Mouse (Mus musculus) Muller cell, postnatal 12 days (primary cell): Measurements from ENCODE around the gene Tnrc6b.

ENCODE experiments used
- DNase-seq: peaks from one replicate; pipeline ENCODE4 v3.0.0-alpha.2; 2015; ENCODE audit errors: inconsistent ontology term

Gene Tnrc6b

GRCm38 (mm10) chr15:80785699-80786098, 74.6 kb downstream of the Tnrc6b start:
- DNase-seq: no peak

DNA sequence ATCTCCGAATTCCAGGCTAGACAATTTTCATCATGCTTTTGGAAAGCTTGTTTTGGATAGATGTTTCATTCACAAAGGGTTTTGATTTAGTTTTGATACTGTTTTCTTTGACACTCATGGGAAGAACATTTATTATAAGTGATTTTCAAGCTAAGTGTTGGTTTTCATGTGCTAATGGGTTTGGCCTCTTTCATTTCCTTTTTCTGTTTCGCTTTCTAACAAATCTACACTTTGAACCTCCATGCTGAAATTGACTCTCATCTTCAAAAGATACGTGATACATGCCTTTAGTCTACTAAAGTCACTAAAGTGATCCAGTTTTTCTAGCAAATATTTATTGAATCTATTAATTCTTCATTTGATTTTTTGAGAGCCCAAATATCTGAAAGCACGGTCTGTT, 76.6 kb downstream of the Tnrc6b start:
- DNase-seq: no peak

DNA sequence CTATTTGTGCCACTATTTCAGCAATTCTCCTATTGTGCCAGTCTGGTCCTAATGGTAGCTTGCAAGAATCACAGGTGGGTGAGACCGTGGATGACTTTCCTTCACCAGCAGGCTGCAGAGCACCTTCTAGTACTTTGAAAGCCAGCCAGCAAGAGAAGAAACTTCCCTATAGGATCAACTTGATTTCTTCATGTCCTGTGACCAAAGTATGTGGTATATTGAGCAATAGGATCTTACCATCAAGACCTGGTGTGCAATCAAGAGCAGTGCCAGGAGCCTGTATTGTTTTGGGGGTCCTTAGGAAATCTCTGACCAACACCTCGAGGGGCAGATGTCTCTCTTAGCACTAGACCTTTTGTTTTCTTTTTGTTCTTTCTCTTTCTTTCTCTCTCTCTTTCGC, 81.4 kb downstream of the Tnrc6b start:
- DNase-seq: no peak

DNA sequence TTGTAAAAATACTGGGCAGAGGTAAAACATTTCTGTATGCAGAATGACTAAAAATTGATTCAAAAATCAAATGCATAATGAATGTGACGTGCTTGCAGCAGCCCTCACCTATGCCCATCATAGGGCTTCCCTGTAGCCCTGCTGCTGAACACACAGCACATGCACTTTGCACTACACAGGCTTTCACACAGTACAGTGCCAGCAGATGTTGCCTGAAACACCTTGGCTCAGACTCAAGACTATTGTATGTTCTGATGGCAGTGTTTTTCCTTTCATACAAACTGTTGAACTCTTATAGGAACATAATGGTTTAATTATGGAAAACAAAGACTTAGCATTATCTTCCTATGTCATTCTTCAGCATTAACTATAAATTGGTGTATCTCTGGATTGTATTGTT, 84.0 kb downstream of the Tnrc6b start:
- no peak for DNase-seq

GRCm38 (mm10) chr15:80797757-80798156, 86.6 kb downstream of the Tnrc6b start:
- peak; percentile 81 for DNase-seq

DNA sequence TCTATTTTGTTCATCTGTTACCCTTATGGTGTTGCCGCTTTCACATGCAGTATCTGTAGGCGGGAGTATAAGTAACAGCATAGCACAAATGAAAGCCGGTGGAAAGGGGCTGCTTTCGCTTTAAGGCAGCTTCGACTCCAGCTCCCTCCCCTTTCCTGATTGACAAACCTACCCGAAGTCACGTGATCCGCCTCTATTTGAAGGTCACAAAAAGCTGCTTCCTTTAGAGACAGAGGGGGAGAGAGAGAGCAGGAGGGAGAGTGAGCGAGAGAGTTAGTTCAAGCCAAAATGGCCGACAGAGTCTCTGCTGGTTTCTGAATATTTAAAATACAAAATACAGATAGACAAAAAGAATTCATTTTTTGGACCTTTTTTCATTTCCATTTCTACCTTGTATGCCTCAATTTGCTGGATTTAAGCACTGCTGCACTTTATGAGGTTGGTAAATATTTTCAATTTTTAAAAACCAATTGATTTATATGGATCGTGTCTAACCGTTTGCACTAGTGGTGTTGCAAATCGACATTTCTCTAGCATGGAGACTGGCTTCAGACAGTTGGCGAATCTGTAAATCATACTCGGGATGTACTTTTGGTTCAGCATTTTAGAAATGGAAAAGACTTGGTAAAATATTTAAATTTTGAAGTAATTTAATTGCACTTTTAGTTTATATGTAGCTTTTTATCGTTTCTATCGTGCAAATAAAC, 87.4 kb downstream of the Tnrc6b start:
- peak; percentile 94 for DNase-seq

GRCm38 (mm10) chr15:80799074-80799633, 88.0 kb downstream of the Tnrc6b start:
- DNase-seq: peak; percentile 75

- no peak for DNase-seq
Observed at GRCm38 (mm10) chr15:80799634-80800137, 88.6 kb downstream of the Tnrc6b start.

- peak; percentile 70 for DNase-seq
Observed at GRCm38 (mm10) chr15:80800201-80800600, 89.1 kb downstream of the Tnrc6b start.

DNA sequence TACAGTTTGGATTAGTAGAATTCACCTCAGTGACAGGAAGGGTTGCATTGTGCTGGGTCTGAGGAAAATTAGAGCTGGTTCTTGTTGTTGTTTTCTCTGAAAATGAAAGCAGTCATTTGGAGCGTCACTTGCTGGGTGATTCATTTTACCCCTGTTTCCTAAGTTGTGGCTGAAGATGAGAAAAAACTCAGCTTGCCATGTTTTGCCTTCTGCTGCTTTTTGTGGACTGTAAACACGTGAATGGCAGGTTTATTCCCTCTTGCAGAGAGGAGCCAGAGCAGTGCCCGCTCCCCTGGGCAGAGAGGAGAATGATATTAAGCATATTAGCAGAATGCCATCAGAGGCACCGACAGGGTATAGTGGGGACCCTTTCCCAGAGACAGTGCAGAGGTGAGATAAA, 89.7 kb downstream of the Tnrc6b start:
- no peak for DNase-seq

DNA sequence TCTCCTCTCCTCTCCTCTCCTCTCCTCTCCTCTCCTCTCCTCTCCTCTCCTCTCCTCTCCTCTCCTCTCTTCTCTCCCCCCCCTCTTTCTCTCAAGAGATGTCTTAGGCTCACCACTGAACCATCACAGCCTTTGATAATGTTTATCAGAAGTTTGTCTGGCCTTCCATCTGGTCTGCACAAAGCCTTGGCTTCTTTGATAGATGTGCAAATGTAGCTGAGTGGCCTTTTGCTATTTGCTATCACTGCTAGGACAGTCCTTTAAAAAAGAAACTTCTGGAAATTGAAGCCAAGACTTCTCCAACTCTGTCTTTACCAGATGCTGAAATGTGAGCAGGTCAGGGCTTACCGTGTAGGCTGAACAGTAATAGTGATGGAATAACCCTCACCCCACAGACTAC, 90.5 kb downstream of the Tnrc6b start:
- no peak for DNase-seq

DNA sequence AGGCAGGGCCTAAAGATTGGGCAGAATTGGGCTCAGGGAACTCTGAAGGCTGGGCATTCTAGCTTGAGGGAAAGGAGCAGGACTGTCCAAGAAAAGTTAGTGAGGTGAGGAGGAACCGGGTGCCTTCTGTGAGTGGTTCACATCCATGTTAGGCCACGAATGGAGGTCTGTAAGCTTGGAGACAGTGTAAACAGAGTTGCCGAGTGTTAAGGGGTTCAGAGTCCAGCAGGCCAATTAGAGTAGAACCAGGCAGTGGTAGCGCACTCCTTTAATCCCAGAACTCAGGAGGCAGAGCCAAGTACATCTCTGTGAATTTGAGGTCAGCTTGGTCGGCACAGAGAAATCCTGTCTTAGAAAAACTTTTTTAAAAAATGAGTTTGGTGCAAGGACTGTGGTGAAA, 96.0 kb downstream of the Tnrc6b start:
- no peak for DNase-seq

- no peak for DNase-seq
Observed at GRCm38 (mm10) chr15:80810226-80810625, 99.1 kb downstream of the Tnrc6b start.

DNA sequence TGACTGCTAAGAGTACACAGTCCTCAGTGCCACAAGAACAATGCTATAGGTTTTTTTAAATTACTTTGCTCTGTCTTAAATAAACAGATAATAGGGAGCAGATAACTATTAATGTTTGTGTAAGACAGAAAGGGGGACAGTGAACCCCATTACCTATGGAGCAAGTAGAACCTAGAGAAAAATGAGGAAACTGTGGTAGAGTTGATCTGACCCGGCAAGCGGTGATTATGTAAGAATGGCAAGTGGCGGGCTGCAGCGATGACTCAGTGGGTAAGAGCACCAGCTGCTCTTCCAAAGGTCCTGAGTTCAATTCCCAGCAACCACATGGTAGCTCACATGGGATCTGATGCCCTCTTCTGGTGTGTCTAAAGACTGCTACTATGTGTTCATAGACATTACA, 101.7 kb downstream of the Tnrc6b start:
- DNase-seq: no peak

GRCm38 (mm10) chr15:80814792-80815191, 103.7 kb downstream of the Tnrc6b start:
- DNase-seq: no peak

DNA sequence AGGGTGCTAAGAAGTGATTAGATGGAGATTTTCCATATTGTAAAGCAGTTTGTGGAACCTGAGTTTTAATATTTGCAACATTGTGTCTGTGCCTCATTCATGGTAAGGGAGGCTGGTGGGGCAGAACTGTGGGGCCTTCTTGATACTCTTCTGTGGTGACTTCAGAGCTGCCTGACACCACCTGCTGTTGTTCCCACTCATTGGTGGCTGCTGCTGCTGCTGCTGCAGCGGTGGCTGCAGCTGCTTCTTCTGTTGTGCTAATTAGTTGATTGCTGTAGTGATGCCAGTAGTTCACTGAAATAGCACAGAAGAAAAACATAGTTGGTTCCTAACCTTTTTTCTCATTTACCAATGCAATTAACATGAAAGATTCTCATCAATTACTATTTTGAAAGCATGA, 111.2 kb downstream of the Tnrc6b start:
- no peak for DNase-seq

DNA sequence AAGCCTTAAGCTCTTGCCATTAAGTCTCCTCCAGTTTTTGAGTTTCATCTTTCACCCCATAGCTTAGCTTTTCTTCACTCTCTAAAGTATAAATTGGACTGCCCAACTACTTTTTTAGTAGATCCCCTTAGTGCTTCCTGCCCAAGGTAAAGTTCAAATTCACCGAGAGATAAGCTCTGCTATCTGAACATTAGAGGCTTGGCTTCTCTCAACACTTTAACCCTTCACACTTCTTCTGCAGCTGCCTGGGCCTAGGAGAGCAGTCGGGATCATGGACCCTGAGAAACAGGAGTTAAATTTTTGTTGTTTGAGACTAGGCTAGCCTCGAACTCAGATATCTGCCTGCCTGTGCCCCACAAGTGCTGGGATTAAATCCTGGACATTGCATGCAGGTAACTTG, 120.1 kb downstream of the Tnrc6b start:
- no peak for DNase-seq

DNA sequence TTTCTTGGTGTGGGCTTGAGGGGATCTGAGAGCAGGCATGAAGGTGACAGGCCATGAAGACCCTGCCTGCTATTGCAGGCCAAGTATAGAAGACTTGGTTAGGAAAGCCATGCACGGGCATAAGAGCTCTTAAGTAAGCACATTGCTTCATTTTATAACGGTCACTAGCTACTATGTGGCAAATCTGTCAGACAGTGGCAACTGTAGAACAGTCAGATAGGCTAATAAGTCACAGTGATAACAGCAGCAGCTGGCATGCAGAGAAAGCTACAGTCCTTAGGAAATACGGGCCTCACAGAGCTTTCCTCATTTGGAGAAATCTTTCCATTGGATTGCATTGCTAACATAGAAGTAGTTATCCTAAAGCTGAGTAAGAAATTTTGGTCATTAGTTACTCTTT, 121.7 kb downstream of the Tnrc6b start:
- DNase-seq: no peak

DNA sequence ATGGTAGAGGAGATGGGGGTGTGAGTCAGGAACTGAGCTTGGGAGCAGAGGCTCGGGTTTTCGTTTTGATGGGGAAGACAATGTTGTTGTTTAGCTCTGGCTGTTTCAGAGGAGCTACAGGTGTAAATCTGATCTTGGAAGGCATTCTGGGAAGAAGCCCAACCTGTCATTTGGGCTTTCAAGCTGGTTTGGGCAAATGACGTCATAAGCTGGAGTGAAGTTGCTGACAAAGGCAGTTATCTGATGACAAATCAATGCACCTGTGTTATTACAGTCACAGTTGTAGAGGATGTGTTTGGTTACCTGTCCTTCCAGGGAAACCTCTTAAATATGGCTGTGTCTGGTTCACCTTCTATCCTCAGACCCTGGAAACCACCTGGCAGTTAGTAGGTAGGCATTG, 125.1 kb downstream of the Tnrc6b start:
- no peak for DNase-seq

- no peak for DNase-seq
Observed at GRCm38 (mm10) chr15:80838836-80839235, 127.7 kb downstream of the Tnrc6b start.

DNA sequence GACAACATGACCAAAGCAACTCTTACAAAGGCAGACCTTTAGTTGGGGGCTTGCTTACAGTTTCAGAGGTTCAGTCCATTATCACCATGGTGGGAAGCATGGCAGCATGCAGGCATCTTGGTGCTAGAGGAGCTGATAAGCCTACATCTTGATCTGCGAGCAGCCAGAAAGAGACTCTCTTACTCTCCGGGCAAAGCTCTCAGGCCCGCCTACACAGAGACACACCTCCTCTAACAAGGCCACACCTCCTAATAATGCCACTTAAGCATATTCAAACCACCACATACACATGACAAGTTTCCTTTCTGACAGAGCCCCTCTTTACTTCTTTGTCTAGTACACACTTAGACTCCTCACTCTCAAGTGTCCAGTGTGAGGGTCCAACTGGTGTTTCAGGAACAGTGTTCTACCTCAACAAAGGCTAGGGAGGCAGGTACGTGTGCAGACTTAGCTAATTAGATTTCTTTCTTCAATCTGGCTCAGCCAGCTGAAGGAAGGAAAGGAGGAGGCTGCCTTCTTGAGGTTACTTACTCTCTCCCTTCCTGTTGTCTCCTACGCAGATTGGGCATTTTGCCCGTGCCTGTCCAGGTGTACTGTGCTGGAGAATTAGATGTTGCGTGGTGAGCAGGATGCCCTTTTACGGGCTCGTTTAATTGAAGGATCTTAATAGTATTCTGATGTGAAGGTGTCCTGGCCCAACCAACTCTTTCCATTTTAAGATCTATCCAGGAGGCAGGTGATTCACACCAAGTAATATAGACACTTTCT, 128.7 kb downstream of the Tnrc6b start:
- no peak for DNase-seq

DNA sequence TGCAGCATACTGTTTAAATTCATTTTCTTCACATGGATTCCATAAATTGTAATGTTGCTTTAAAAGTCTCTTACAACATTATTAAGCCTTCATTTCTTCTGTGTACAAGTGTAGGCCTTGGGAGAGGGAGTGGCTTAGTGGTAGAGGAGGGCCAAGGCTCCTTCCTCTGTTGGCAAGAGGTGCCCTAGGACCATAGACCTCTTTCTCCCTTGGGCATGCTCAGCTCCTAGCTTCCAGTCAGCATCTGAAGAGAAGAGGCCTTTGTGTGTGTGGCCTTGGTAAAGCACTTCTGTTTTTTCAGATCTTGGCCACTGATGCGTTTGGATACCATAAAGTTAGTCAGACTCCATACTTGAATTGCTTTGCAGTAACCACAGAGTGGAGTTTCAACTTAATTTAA, 133.1 kb downstream of the Tnrc6b start:
- DNase-seq: no peak

- DNase-seq: no peak
Observed at GRCm38 (mm10) chr15:80844926-80845325, 133.8 kb downstream of the Tnrc6b start.
